Mouse (Mus musculus) gastrocnemius, postnatal 10 days (tissue): ENCODE data around the gene Cacng5. TPM values are rescaled to one million over a fixed set of nuclear protein-coding genes. Genes with fewer than 3 reads are reported as not detected.

Experiments
- DNase-seq: peaks from one replicate; pipeline ENCODE4 v3.0.0; 2021; ENCODE audit warnings: mixed read lengths
- long read RNA-seq, 2 experiments: library from polyadenylated mRNA; stranded (forward); transcript quantifications; one replicate each; pipeline ENCODE4 v2.0.0; 2021
- total RNA-seq, 2 experiments: library from RNA; stranded (reverse); gene quantifications; 2 replicates each; pipeline ENCODE4 v1.2.3; 2021

Gene Cacng5
- under 1 TPM; 0.38 TPM for total RNA-seq
- long read RNA-seq, experiment 1, result 0 reads
- long read RNA-seq, experiment 2, result 0 reads

GRCm38 (mm10) chr11:107914634-107915226 lies at the start of gene Cacng5:
Cacng5 (minus strand) TSS chr11:107915055.
- peak; percentile 20 for DNase-seq

GRCm38 (mm10) chr11:107957566-107958350 lies 42.9 kb upstream of the Cacng5 start:
- DNase-seq, result no peak

- no peak for DNase-seq
Measured at GRCm38 (mm10) chr11:107955191-107956062, 40.6 kb upstream of the Cacng5 start.

- DNase-seq, result no peak
Measured at GRCm38 (mm10) chr11:107951431-107951830, 36.6 kb upstream of the Cacng5 start.

GRCm38 (mm10) chr11:107950658-107951057 lies 35.8 kb upstream of the Cacng5 start:
- no peak for DNase-seq

DNA sequence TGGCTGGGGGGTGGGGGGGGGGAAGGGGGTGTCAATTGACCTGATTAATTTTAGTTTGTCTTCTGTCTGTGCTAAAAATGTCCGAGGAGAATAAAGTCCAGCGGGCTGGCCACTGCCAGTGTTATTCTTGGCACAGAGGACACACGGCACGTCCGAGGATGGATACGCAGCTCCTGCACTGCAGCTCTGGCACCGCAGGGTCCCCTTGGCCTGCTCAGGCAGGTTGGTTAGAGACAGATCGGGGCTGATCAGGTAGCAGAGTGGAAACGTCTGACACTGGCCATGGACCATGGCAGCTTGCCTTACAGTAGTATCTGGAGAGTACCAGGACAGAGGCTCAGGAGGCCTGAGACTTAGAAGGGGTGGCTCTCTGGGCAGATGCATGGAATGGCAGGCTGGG lies 35.4 kb upstream of the Cacng5 start:
- DNase-seq, result peak; percentile 12

DNA sequence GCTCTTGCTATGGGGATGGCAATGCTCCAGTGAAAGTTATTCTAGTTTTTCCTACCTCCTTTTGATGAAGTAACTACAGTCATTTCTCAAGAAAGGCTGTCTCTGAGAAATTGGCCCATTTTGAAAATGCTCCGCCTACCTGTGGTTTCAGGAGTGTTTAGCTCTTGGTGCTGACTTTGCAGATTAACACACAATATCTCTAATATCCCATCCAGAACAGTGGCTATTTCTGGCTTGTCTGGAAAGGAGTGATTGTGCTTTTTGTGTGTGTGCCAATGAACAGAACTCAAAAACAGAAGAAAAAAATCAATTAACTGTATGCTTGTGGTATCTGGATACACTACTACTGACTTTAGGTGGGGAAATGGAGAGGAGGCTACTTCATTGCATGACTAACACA lies 33.1 kb upstream of the Cacng5 start:
- DNase-seq, result no peak

DNA sequence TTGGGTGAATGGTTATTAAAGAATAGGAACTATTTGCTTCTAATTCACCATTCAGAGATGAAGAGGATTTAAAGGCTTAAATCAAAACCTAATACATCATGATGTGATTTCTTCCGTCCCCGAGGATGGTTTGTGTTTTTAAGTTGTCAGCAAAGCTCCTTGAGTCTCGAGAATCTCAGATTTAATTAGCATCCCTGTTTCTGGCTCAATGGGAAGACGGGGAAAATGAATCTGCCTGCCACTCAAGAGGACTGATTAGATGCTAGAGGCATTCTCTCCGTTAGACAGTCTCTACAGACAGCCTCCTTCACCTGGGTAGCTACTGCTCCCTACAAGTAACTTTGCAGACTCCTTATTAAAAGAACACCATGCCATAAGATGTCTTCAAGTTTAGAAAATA lies 32.0 kb upstream of the Cacng5 start:
- no peak for DNase-seq

DNA sequence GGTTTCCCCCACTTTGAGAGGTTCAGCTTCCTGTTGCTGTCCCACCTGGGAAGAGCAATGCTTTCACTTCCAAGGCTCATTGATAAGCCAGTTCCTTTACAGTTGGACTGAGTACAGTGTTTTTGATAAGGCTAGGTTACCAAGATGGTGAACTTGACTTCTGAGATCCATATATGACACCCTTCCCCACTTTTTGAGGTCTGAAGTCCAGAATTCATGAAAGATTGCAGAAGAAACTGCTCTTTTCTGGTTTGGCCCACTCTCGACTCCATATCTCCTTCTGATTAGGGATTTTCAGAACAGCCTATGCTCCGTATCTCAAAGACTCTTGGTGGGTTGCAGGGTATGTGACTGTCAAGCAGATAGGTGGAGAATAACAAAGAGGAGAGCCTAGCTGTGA lies 22.1 kb upstream of the Cacng5 start:
- no peak for DNase-seq

GRCm38 (mm10) chr11:107931721-107932120 lies 16.9 kb upstream of the Cacng5 start:
- DNase-seq, result no peak

GRCm38 (mm10) chr11:107931288-107931687 lies 16.4 kb upstream of the Cacng5 start:
- DNase-seq, result no peak

GRCm38 (mm10) chr11:107929712-107930111 lies 14.9 kb upstream of the Cacng5 start:
- DNase-seq, result no peak

GRCm38 (mm10) chr11:107919852-107920508 lies 5.1 kb upstream of the Cacng5 start:
- no peak for DNase-seq

GRCm38 (mm10) chr11:107917721-107918235 lies 2.9 kb upstream of the Cacng5 start:
- DNase-seq, result no peak

- DNase-seq, result no peak
Measured at GRCm38 (mm10) chr11:107913317-107913716, 1.5 kb downstream of the Cacng5 start.

- DNase-seq, result no peak
Measured at GRCm38 (mm10) chr11:107905364-107905763, 9.5 kb downstream of the Cacng5 start.

DNA sequence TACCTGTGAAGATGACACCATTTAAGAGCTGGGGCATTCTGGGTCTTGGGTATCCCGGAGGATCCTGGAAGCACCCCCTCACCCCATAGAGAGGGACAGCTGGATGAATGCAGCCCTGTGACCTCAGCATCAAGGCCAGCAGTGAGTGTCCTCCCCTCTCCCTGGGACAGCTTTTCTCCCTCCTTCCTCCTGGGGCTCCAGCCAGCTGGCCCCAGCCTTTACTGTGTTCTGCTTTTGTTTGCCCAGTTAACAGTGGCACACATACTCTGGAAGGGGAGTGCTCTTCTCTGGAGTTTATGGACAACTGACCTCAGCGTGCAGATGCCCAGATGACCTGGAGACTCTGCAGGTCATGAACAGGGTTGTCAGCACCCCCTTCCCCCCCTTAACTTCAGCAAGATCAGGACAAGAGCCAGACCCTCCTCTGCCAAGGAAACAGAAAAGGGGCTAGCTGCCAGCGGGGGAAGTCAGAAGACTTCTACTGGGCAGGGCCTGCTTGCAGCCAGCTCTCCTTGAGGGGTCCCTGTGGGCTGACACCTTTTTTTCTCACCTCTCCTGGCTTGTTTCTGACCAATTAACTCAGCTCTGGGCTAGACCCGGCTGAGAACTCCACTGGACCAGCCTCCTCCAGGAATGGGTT lies 10.8 kb downstream of the Cacng5 start:
- no peak for DNase-seq

GRCm38 (mm10) chr11:107900470-107900869 lies 14.4 kb downstream of the Cacng5 start:
- no peak for DNase-seq

- no peak for DNase-seq
Measured at GRCm38 (mm10) chr11:107898698-107899097, 16.2 kb downstream of the Cacng5 start.

DNA sequence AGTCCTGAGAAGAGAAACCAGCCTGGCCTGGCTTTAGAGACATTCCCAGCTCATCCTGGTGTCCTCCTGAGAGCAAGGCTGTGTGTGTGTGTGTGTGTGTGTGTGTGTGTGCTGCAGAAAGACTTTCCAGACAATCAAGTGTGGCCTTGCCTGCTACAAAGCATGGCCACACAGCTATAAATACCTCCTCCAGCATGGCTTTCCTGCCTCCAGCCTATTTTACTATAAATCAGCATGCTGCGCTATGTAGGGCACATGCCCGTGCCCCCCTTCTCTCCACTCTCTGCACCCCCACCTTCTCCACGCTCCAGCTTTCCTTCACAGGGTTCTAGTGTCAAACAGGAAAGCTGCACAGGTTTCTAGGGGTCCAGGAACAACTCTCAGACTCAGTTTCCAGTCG lies 19.2 kb downstream of the Cacng5 start:
- DNase-seq, result no peak

DNA sequence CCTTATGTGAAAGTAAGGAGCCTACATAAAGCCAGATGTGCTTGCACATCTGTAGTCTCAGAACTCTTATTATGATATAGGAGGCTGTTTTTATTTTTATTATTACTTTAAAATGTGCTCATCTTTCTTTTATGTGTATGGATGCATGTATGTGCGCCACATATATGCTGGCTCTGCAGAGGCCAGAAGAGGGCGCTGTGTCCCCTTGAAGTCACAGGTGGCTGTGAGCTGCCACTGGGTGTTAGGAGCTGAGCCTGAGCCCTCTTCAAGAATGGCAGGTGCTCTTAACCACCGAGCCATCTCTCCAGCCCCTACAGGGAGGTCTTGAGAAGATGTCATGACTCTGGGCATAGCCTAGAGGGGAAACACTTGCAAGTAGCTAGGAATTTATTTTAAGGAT lies 23.5 kb downstream of the Cacng5 start:
- no peak for DNase-seq

DNA sequence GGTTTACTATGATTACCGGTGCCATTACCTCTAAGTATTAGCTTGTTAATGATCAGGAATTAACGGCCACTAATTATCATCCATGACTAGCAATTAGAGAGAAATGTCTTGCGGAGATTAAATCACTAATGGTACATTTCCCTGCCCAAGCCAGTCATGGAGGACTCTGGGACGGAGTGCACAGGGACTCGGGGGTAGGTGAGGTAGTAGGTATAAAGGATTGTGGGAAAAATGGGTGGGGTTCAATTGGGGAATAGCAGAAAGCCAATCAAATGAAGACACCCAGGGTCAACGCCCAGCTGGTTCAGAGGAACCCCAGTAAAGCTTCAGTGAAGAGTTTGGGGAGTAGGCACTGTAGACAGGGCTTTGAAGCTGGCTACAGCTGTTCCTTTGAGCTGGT lies 27.5 kb downstream of the Cacng5 start:
- DNase-seq, result no peak
